In the genomic region with DNA sequence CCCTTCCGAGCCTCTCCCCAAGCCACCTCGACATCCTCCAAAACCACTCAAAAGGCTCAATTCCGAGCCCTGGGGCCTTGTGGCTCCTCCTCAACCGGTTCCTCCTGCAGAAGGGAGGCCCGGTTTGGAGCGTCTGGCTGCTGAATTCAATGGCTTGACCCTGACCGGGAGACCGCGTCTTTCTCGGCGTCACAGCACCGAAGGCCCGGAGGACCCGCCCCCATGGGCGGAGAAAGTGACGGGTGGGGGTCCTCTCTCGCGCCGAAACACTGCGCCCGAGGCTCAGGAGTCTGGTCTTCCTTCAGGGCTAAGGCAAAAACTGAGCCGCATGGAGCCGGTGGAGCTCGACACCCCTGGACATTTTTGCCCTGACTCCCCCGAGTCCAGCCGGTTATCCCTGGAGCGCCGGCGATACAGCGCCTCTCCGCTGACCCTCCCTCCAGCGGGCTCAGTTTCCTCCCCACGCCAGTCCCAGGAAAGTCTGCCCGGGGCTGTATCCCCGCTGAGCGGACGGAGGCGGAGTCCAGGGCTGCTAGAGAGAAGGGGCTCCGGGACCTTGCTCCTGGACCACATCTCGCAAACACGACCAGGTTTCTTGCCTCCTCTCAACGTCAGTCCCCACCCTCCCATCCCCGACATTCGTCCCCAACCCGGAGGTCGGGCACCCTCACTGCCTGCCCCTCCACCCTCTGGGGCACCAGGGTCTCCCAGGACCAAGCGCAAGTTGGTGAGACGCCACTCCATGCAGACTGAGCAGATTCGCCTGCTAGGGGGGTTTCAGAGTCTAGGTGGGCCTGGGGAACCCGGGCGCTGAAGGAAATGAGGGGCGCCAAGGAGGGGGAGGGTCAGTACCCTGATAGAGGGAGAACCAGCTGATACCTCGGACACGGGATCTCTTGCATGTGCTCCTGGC, we compare ENCODE assay signal across 8 mouse cellular contexts. TPM values are rescaled to one million over a fixed set of nuclear protein-coding genes. Genes with fewer than 3 reads are reported as not detected.
DNase-seq lines count a peak whose midpoint lies in the region; ATAC-seq and TF ChIP-seq lines count a peak whose summit lies in the region.

No protein-coding gene starts in this region.

- no peak for TF ChIP-seq CTCF in hindbrain, postnatal 0 days (IDR thresholded peaks at IDR 0.05; ENCODE audit: low read depth)

- peak overlapping the region; percentile 69 for H3K9ac ChIP-seq in hindbrain, postnatal 0 days (replicated peaks; ENCODE audit: low read length)
- H3K9ac ChIP-seq in limb, embryonic 11.5 days (ENCODE audit: low read length) = peak overlapping the region; percentile 61
- H3K9ac ChIP-seq in midbrain, embryonic 12.5 days (replicated peaks) = peak overlapping the region; percentile 58

- WGBS in hindbrain, postnatal 0 days = 1% methylated on average over 51 of the region's 54 CpGs
- WGBS in limb, embryonic 11.5 days = 1% methylated on average over 54 of the region's 54 CpGs
- WGBS in midbrain, embryonic 12.5 days = 2% methylated on average over 54 of the region's 54 CpGs

- no peaks in the 10 kb centered on the region for H3K36me3 ChIP-seq in megakaryocyte, embryonic 14.5 days (replicated peaks; ENCODE audit: low read length)
- H3K36me3 ChIP-seq in hindbrain, postnatal 0 days (ENCODE audit: insufficient read depth, low read length) = no peaks in the 10 kb centered on the region
- no peaks in the 10 kb centered on the region for H3K36me3 ChIP-seq in limb, embryonic 11.5 days (ENCODE audit: control insufficient read depth, insufficient read depth, low read length)
- H3K36me3 ChIP-seq in midbrain, embryonic 12.5 days = peaks cover under 1% of the 10 kb centered on the region; the same call in 1 of the 2 replicates

- peak overlapping the region; percentile 91 for H3K4me3 ChIP-seq in megakaryocyte, embryonic 14.5 days (replicated peaks)
- peak overlapping the region; percentile 52 for H3K4me3 ChIP-seq in hindbrain, postnatal 0 days (ENCODE audit: low read length)
- peak overlapping the region; percentile 49 for H3K4me3 ChIP-seq in limb, embryonic 11.5 days (ENCODE audit: low read depth, low read length)
- peak overlapping the region; percentile 49 for H3K4me3 ChIP-seq in midbrain, embryonic 12.5 days

- peak overlapping the region; percentile 77 for H3K27ac ChIP-seq in hindbrain, postnatal 0 days
- peak overlapping the region; percentile 62; the same call in 1 of the 2 replicates for H3K27ac ChIP-seq in limb, embryonic 11.5 days (replicated peaks; ENCODE audit: low read depth, low read length)
- H3K27ac ChIP-seq in midbrain, embryonic 12.5 days (replicated peaks) = peak overlapping the region; percentile 47

- H3K4me2 ChIP-seq in hindbrain, postnatal 0 days (ENCODE audit: low read depth, low read length) = peak overlapping the region; percentile 81
- peak overlapping the region; percentile 99 for H3K4me2 ChIP-seq in limb, embryonic 11.5 days (ENCODE audit: low read depth, severe bottlenecking)
- peak overlapping the region; percentile 77 for H3K4me2 ChIP-seq in midbrain, embryonic 12.5 days (replicated peaks)

- H3K27me3 ChIP-seq in megakaryocyte, embryonic 14.5 days (replicated peaks) = peaks cover 67% of the 10 kb centered on the region
- H3K27me3 ChIP-seq in hindbrain, postnatal 0 days (ENCODE audit: insufficient read depth, low read length) = no peaks in the 10 kb centered on the region
- H3K27me3 ChIP-seq in limb, embryonic 11.5 days (ENCODE audit: control insufficient read depth, insufficient read depth, low read length) = peaks cover 10% of the 10 kb centered on the region
- H3K27me3 ChIP-seq in midbrain, embryonic 12.5 days = peaks cover 34% of the 10 kb centered on the region

- peak; percentile 78 to 82 for DNase-seq in cerebellum, postnatal 10 days
- peak; percentile 70 for DNase-seq in gastrocnemius, postnatal 10 days
- DNase-seq in hindbrain, postnatal 0 days (ENCODE audit: low spot score) = peak; percentile 79
- DNase-seq in limb, embryonic 11.5 days (ENCODE audit: low spot score) = peak; percentile 84
- DNase-seq in testis, postnatal 14 days (ENCODE audit: low spot score) = peak; percentile 61

- ATAC-seq in megakaryocyte, adult 5-6 weeks (ENCODE audit: poor library complexity, severe bottlenecking) = no peak
- ATAC-seq in hindbrain, postnatal 0 days = no peak
- ATAC-seq in limb, embryonic 11.5 days (ENCODE audit: insufficient number of reproducible peaks, low FRiP score, low TSS enrichment, low read depth) = no peak
- no peak for ATAC-seq in midbrain, embryonic 12.5 days (ENCODE audit: low FRiP score, low read depth)

- H3K9me3 ChIP-seq in megakaryocyte, embryonic 14.5 days = no peaks in the 10 kb centered on the region
- H3K9me3 ChIP-seq in hindbrain, postnatal 0 days (ENCODE audit: low read length) = no peaks in the 10 kb centered on the region
- H3K9me3 ChIP-seq in limb, embryonic 11.5 days (ENCODE audit: control insufficient read depth, low read length) = no peaks in the 10 kb centered on the region
- no peaks in the 10 kb centered on the region for H3K9me3 ChIP-seq in midbrain, embryonic 12.5 days

- H3K4me1 ChIP-seq in megakaryocyte, embryonic 14.5 days = peaks cover 73% of the 10 kb centered on the region
- peaks cover 36% of the 10 kb centered on the region for H3K4me1 ChIP-seq in hindbrain, postnatal 0 days (ENCODE audit: insufficient read depth, low read length)
- peaks cover 26% of the 10 kb centered on the region; the same call in 1 of the 2 replicates for H3K4me1 ChIP-seq in limb, embryonic 11.5 days (ENCODE audit: control insufficient read depth, insufficient read depth, low read length)
- peaks cover 57% of the 10 kb centered on the region for H3K4me1 ChIP-seq in midbrain, embryonic 12.5 days

RNA-seq across cellular contexts. Expression of a gene that starts 2.0 kb away (rescaled TPM):
- not detected in 2 replicates for polyA plus RNA-seq in megakaryocyte, embryonic 14.5 days (2012; ENCODE audit: insufficient read depth, low replicate concordance)
- not detected in 2 replicates for total RNA-seq in megakaryocyte, adult 5-6 weeks (2015)
- total RNA-seq in megakaryocyte, adult 5-6 weeks (2017) = not detected in 2 replicates
- total RNA-seq in gastrocnemius, postnatal 10 days (2021) = 1 to 10 TPM in 1 of 2 experiments, under 1 TPM in 1; 0.96 to 1.9 TPM
- 26.4 and 29.6 TPM in 2 replicates for total RNA-seq in hindbrain, postnatal 0 days (2014; rRNA removed)
- 14.2 and 15.3 TPM in 2 replicates for polyA plus RNA-seq in hindbrain, postnatal 0 days (2015; fragmentation: Nextera tagmentation; extraction: Ambion mirVana)
- polyA plus RNA-seq in limb, embryonic 11.5 days (2014; fragmentation: Nextera tagmentation; extraction: Ambion mirVana) = 1.5 and 1.7 TPM in 2 replicates
- polyA plus RNA-seq in midbrain, embryonic 12.5 days (2016; fragmentation: Nextera tagmentation; extraction: Ambion mirVana) = 2.6 and 2.7 TPM in 2 replicates

RNA-seq across cellular contexts. Expression of a gene that starts 2.5 kb away (rescaled TPM):
- 1.2 TPM in 1 of 2 replicates, not detected in the other for polyA plus RNA-seq in megakaryocyte, embryonic 14.5 days (2012; ENCODE audit: insufficient read depth, low replicate concordance)
- 0.59 and 1.7 TPM in 2 replicates for total RNA-seq in megakaryocyte, adult 5-6 weeks (2015)
- 1.7 TPM in 2 replicates for total RNA-seq in megakaryocyte, adult 5-6 weeks (2017)
- 10 to 100 TPM; 24.1 to 26.9 TPM for total RNA-seq in gastrocnemius, postnatal 10 days (2021)
- total RNA-seq in hindbrain, postnatal 0 days (2014; rRNA removed) = 45.0 and 48.4 TPM in 2 replicates
- polyA plus RNA-seq in hindbrain, postnatal 0 days (2015; fragmentation: Nextera tagmentation; extraction: Ambion mirVana) = 3.9 and 5.2 TPM in 2 replicates
- polyA plus RNA-seq in limb, embryonic 11.5 days (2014; fragmentation: Nextera tagmentation; extraction: Ambion mirVana) = 5.7 and 6.4 TPM in 2 replicates
- polyA plus RNA-seq in midbrain, embryonic 12.5 days (2016; fragmentation: Nextera tagmentation; extraction: Ambion mirVana) = 5.6 and 6.8 TPM in 2 replicates

RNA-seq across cellular contexts. Expression of a gene that starts 4.4 kb away (rescaled TPM):
- polyA plus RNA-seq in megakaryocyte, embryonic 14.5 days (2012; ENCODE audit: insufficient read depth, low replicate concordance) = 4.6 and 15.4 TPM in 2 replicates
- 22.8 and 26.3 TPM in 2 replicates for total RNA-seq in megakaryocyte, adult 5-6 weeks (2015)
- total RNA-seq in megakaryocyte, adult 5-6 weeks (2017) = 45.6 and 46.4 TPM in 2 replicates
- 10 to 100 TPM; 32.1 to 32.7 TPM for total RNA-seq in gastrocnemius, postnatal 10 days (2021)
- total RNA-seq in hindbrain, postnatal 0 days (2014; rRNA removed) = 10.7 and 11.2 TPM in 2 replicates
- polyA plus RNA-seq in hindbrain, postnatal 0 days (2015; fragmentation: Nextera tagmentation; extraction: Ambion mirVana) = 31.9 and 32.9 TPM in 2 replicates
- polyA plus RNA-seq in limb, embryonic 11.5 days (2014; fragmentation: Nextera tagmentation; extraction: Ambion mirVana) = 18.8 and 22.8 TPM in 2 replicates
- 35.8 and 44.3 TPM in 2 replicates for polyA plus RNA-seq in midbrain, embryonic 12.5 days (2016; fragmentation: Nextera tagmentation; extraction: Ambion mirVana)

RNA-seq across cellular contexts. Expression of a gene that starts 21.6 kb away (rescaled TPM):
- polyA plus RNA-seq in megakaryocyte, embryonic 14.5 days (2012; ENCODE audit: insufficient read depth, low replicate concordance) = 0.51 TPM in 1 of 2 replicates, not detected in the other
- not detected in 2 replicates for total RNA-seq in megakaryocyte, adult 5-6 weeks (2015)
- 0.40 TPM in 1 of 2 replicates, not detected in the other for total RNA-seq in megakaryocyte, adult 5-6 weeks (2017)
- total RNA-seq in gastrocnemius, postnatal 10 days (2021) = 1 to 10 TPM in 1 of 2 experiments, under 1 TPM in 1; 0.70 to 1.1 TPM
- not detected in 2 replicates for total RNA-seq in hindbrain, postnatal 0 days (2014; rRNA removed)
- polyA plus RNA-seq in hindbrain, postnatal 0 days (2015; fragmentation: Nextera tagmentation; extraction: Ambion mirVana) = 0.48 and 0.96 TPM in 2 replicates
- polyA plus RNA-seq in limb, embryonic 11.5 days (2014; fragmentation: Nextera tagmentation; extraction: Ambion mirVana) = 0.69 and 1.0 TPM in 2 replicates
- 1.6 and 2.0 TPM in 2 replicates for polyA plus RNA-seq in midbrain, embryonic 12.5 days (2016; fragmentation: Nextera tagmentation; extraction: Ambion mirVana)

RNA-seq across cellular contexts. Expression of a gene that starts 31.3 kb away (rescaled TPM):
- 14.0 and 112 TPM in 2 replicates for polyA plus RNA-seq in megakaryocyte, embryonic 14.5 days (2012; ENCODE audit: insufficient read depth, low replicate concordance)
- total RNA-seq in megakaryocyte, adult 5-6 weeks (2015) = 89.0 and 99.4 TPM in 2 replicates
- total RNA-seq in megakaryocyte, adult 5-6 weeks (2017) = 42.3 and 43.4 TPM in 2 replicates
- total RNA-seq in gastrocnemius, postnatal 10 days (2021) = 10 to 100 TPM; 57.0 to 65.1 TPM
- total RNA-seq in hindbrain, postnatal 0 days (2014; rRNA removed) = 14.9 and 17.0 TPM in 2 replicates
- 114 TPM in 2 replicates for polyA plus RNA-seq in hindbrain, postnatal 0 days (2015; fragmentation: Nextera tagmentation; extraction: Ambion mirVana)
- polyA plus RNA-seq in limb, embryonic 11.5 days (2014; fragmentation: Nextera tagmentation; extraction: Ambion mirVana) = 240 and 241 TPM in 2 replicates
- 163 and 166 TPM in 2 replicates for polyA plus RNA-seq in midbrain, embryonic 12.5 days (2016; fragmentation: Nextera tagmentation; extraction: Ambion mirVana)
